Mouse (Mus musculus) G1E (cell line): ENCODE results near the gene Rcan1. TPM values are rescaled to one million over a fixed set of nuclear protein-coding genes. Genes with fewer than 3 reads are reported as not detected.
A peak's percentile ranks its signal among the peaks of the same experiment; 100 is the strongest.
"Not testable (repeated sequence)": the region's sequence is repeated elsewhere in the genome, so short reads cannot be mapped to it uniquely, and the experiment has no call there.

Experiments
- ATAC-seq: 2 replicates; pipeline ENCODE4 v1.8.0; 2016; ENCODE audit warnings: mild to moderate bottlenecking; ENCODE audit not compliant: insufficient number of reproducible peaks, poor library complexity, low FRiP score, severe bottlenecking; ENCODE audit errors: extremely low read depth
- DNase-seq: peaks from one replicate; pipeline ENCODE4 v3.0.0; 2012; ENCODE audit warnings: low spot score
- H3K27me3 ChIP-seq: 2 replicates; pipeline ENCODE4 v1.6.1; 2012; ENCODE audit warnings: mild to moderate bottlenecking, low read length, inconsistent platforms; ENCODE audit not compliant: insufficient read depth
- H3K36me3 ChIP-seq: replicated peaks from 2 replicates; pipeline ENCODE3; 2012; ENCODE audit warnings: mild to moderate bottlenecking, inconsistent platforms
- H3K4me1 ChIP-seq: 2 replicates; pipeline ENCODE4 v1.6.1; 2012; ENCODE audit warnings: low read depth, low read length, inconsistent platforms, mixed read lengths; ENCODE audit not compliant: insufficient read depth
- H3K4me3 ChIP-seq: 2 replicates; pipeline ENCODE4 v1.5.1; 2012; ENCODE audit warnings: low read depth, mild to moderate bottlenecking, inconsistent platforms, low read length, moderate library complexity, mixed read lengths
- H3K9me3 ChIP-seq: replicated peaks from 2 replicates; pipeline ENCODE4 v1.6.1; 2012; ENCODE audit warnings: inconsistent platforms
- CTCF ChIP-seq: IDR thresholded peaks from 2 replicates; pipeline ENCODE4 v1.5.1; 2012; ENCODE audit warnings: low read depth, low read length, inconsistent platforms, mixed read lengths
- GATA1 ChIP-seq: IDR thresholded peaks from 2 replicates; pipeline ENCODE4 v1.6.1; 2012; ENCODE audit warnings: borderline replicate concordance, low read length, inconsistent platforms, mixed read lengths
- GATA2 ChIP-seq: IDR thresholded peaks from 2 replicates; pipeline ENCODE4 v1.6.1; 2012; ENCODE audit warnings: low read depth, low read length, inconsistent platforms, borderline replicate concordance
- POLR2AphosphoS5 ChIP-seq: IDR thresholded peaks from 2 replicates; pipeline ENCODE4 v1.6.1; 2012; ENCODE audit warnings: low read depth, low read length, inconsistent platforms; ENCODE audit not compliant: insufficient replicate concordance
- TAL1 ChIP-seq: conservative IDR thresholded peaks from 2 replicates; pipeline ENCODE4 v1.6.1; 2012; ENCODE audit warnings: low read depth, low read length, inconsistent platforms, mixed read lengths
- polyA plus RNA-seq: library from polyadenylated mRNA; stranded (reverse); fragments of >175 nt; gene quantifications from 2 replicates; pipeline ENCODE4 v1.2.3, GENCODE M21; 2012
- total RNA-seq, 2 experiments: library from RNA; stranded (forward) in 1 of 2; stranded (reverse) in 1 of 2; fragments of 200-1000 nt in 1 of 2; fragments of >200 nt in 1 of 2; fragmentation: Nextera tagmentation in 1 of 2; gene quantifications; 2 replicates each; pipeline ENCODE4 v1.2.3; 2014 to 2017

Rcan1 gene
- total RNA-seq (2014; fragmentation: Nextera tagmentation) (12.3 and 12.7 TPM in 2 replicates), total RNA-seq (2017) (16.1 and 16.4 TPM in 2 replicates), polyA plus RNA-seq (14.2 and 14.4 TPM in 2 replicates)

DNA sequence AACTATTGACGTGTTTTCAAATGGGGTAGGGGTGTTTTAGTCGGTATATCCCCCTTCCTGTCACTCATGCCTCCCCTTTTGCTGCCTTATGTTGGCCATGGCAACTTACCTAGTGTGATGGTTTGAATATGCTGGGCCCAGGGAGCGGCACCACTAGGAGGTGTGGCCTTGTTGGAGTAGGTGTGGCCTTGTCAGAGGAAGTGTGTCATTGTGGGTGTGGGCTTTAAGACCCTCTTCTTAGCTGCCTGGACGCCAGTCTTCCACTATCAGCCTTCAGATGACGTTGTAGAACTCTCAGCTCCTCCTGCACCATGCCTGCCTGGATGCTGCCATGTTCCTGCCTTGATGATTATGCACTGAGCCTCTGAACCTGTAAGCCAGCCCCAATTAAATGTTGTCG, at the start of gene Rcan1:
Gene Rcan1 (minus strand): TSS at position 162 of the 400 bp plus-strand sequence.
- ATAC-seq (no peak), DNase-seq (no peak)
- Histone ChIP-seq H3K27me3 (peaks cover 9% of the 10 kb centered on the region), H3K9me3 (no peaks in the 10 kb centered on the region), H3K4me3 (no peak within 1 kb of the TSS), H3K36me3 (no peaks in the 10 kb centered on the region), H3K4me1 (peaks cover 28% of the 10 kb centered on the region)
- TF ChIP-seq POLR2AphosphoS5 (no peak), GATA2 (no peak), TAL1 (no peak), GATA1 (no peak), CTCF (no peak)

DNA sequence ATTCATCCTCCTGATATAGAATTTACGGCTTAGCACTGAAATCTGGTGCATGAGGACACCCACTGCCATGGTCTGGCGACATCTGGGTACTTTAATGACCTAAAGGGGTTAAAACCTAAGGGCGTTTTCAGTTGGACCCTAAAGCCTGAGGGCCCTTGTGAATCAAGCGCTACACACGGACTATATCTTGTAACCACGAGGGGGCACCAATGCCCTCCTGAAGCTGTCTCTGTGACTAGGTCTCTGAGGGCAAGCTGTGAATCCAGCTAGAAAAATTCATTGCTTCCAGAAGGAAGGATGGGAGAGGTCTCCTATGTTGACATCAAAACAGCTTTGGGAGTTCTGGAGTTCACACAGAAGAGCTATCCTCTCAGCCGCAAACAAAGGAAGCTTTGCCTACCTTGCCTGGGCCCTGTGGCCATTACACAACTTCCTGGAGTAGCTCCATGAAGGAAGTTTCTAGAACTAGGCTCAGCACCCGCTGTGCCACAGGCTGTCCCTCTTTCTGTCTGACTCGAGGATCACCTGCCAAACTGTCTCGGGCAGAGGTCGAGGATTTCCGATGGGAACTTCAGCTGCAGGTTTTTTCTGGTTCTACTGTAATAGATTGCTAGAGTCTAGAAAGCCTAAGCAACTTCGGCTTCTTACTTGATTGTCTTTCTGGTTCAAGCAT, 49.3 kb upstream of the Rcan1 start:
- Histone ChIP-seq H3K4me3 (no peak overlapping the region), H3K36me3 (no peaks in the 10 kb centered on the region), H3K9me3 (no peaks in the 10 kb centered on the region), H3K27me3 (peaks cover 63% of the 10 kb centered on the region), H3K4me1 (peaks cover 1% of the 10 kb centered on the region; the same call in 1 of the 2 replicates)
- peak; percentile 36 for DNase-seq
- TF ChIP-seq TAL1 (no peak), CTCF (peak; percentile 47)
- ATAC-seq, result no peak

DNA sequence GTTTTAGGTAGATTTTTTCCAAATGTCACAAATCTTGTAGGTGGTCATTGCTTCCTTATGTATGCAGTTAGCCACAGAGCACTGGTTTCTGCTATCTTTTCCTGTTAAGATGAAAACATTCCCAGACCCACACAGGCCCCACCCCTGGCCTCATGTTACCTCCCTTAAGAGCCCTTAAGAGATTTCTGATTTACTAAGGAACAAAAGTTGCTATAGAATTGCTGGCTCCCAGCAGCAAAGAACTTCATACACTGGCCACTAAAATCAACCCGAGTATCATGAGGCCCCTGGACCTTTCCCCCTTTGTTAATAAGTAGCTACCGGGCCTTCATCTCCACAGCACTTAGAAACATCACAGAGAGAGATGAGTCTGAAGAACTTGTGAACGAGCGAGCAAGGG, 48.1 kb upstream of the Rcan1 start:
- no peak for ATAC-seq
- TF ChIP-seq GATA2 (no peak), CTCF (no peak), GATA1 (no peak), TAL1 (no peak), POLR2AphosphoS5 (no peak)
- no peaks in the 10 kb centered on the region for H3K9me3 ChIP-seq
- H3K4me3 ChIP-seq, result no peak overlapping the region
- H3K4me1 ChIP-seq, result peaks cover 4% of the 10 kb centered on the region; the same call in 1 of the 2 replicates
- no peaks in the 10 kb centered on the region for H3K36me3 ChIP-seq
- DNase-seq, result no peak
- peaks cover 65% of the 10 kb centered on the region for H3K27me3 ChIP-seq

DNA sequence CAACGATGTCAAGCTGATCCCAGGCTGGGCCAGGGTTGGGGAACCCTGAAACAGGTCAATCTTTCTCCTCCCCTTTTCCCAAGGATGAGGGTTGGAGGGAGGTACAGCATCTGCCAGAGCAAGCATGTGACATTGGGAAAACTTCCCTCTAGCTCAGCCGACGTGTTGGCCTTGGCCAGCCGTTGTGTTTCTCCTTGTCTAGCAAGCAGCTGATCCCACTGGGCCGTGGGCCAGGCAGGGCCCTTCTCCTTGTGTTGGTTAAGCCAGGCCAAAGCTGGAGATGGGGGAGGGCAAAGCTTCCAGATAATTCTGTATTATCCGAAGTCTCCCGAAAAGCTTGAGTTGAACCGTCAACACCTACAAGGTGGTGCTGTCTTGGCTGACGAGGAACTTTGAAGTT, 45.5 kb upstream of the Rcan1 start:
- DNase-seq (no peak), ATAC-seq (no peak)
- TF ChIP-seq GATA1, result no peak
- TF ChIP-seq TAL1, result no peak
- TF ChIP-seq GATA2, result no peak
- TF ChIP-seq CTCF, result no peak
- TF ChIP-seq POLR2AphosphoS5, result no peak
- Histone ChIP-seq H3K27me3 (peaks cover 53% of the 10 kb centered on the region), H3K4me3 (no peak overlapping the region), H3K9me3 (no peaks in the 10 kb centered on the region), H3K36me3 (no peaks in the 10 kb centered on the region), H3K4me1 (peaks cover 10% of the 10 kb centered on the region)

DNA sequence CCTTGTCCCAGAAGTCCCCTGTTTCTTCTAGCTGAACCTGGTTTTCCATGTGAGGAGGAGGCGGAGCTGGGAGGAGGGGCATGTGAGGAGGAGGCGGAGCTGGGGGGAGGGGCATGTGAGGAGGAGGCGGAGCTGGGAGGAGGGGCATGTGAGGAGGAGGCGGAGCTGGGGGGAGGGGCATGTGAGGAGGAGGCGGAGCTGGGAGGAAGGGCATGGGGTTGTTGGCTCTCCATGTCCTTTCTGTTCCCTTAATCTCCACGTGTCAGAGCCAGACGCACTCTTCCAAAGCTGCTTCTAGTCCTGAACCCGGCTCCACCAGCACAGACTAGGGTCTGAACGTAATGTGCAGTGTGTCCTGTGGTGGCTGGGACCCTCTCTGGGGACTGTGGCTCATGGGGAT, 44.2 kb upstream of the Rcan1 start:
- not testable (repeated sequence) for ATAC-seq, DNase-seq, H3K4me3 ChIP-seq

DNA sequence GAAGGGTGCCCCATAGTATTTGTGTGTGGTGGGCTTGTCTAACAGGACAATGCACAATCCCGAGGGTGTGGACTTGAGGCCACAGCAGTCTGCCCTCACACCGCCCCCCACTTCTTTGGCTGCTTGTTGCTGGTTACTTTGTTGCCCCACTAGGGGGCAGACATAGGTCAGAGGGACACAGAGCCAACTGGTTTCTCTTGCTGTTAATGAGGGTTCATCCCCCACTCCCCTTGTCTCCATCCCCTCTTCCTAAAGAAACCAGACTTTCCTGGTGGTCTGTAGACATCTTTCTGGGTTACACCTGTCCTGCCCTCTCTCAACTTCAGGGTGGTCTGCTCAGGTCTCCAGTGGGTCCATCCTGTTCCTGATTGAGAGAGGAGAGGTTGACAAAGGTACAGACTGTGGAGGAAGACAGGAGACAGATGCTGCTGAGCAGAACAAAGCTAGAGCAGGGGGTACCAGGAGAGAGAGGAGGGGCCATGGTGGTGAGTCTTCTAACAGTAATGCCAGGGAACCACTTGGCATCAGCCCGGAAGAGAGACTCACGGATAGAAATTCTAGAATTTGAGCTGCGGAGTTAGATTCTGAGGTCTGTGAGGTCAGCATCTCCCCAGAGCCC, 41.2 kb upstream of the Rcan1 start:
- TF ChIP-seq CTCF (peak; percentile 58), GATA1 (no peak), TAL1 (no peak), POLR2AphosphoS5 (no peak), GATA2 (no peak)
- peak; percentile 41 for DNase-seq
- H3K36me3 ChIP-seq, result no peaks in the 10 kb centered on the region
- no peak overlapping the region for H3K4me3 ChIP-seq
- H3K27me3 ChIP-seq, result peaks cover 53% of the 10 kb centered on the region
- H3K9me3 ChIP-seq, result no peaks in the 10 kb centered on the region
- H3K4me1 ChIP-seq, result peaks cover 10% of the 10 kb centered on the region
- ATAC-seq, result peak; percentile 34; the same call in 1 of the 2 replicates

More for the DNA sequence above, 44.2 kb upstream of the Rcan1 start:
- peaks cover 47% of the 10 kb centered on the region for H3K27me3 ChIP-seq
- H3K4me1 ChIP-seq, H3K9me3 ChIP-seq, H3K36me3 ChIP-seq: not testable (repeated sequence)
